Mouse (Mus musculus) thymus, postnatal 25 days (tissue): ENCODE measurements around the gene Foxp1.

Experiments
- DNase-seq: peaks from one replicate; pipeline ENCODE4 v3.0.0; 2022

Gene Foxp1

DNA sequence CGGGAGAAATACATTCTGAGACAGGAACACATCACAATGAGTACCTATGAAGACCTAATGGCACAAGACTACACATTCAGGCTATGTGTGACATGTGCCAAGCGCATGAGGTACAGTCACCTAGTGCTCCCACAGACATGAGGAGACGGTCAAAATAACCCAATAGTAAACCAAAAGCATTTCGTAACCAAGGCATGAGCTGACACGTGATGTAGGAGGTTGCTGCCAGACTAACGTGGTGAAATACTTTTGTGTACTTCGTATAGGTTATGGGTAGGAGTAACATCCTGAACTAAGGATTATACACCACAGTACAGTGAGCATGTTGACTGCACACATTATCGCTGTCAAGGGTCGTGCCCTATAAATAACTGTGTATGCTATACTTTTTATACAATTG, 520.9 kb downstream of the Foxp1 start:
- DNase-seq, result no peak

DNA sequence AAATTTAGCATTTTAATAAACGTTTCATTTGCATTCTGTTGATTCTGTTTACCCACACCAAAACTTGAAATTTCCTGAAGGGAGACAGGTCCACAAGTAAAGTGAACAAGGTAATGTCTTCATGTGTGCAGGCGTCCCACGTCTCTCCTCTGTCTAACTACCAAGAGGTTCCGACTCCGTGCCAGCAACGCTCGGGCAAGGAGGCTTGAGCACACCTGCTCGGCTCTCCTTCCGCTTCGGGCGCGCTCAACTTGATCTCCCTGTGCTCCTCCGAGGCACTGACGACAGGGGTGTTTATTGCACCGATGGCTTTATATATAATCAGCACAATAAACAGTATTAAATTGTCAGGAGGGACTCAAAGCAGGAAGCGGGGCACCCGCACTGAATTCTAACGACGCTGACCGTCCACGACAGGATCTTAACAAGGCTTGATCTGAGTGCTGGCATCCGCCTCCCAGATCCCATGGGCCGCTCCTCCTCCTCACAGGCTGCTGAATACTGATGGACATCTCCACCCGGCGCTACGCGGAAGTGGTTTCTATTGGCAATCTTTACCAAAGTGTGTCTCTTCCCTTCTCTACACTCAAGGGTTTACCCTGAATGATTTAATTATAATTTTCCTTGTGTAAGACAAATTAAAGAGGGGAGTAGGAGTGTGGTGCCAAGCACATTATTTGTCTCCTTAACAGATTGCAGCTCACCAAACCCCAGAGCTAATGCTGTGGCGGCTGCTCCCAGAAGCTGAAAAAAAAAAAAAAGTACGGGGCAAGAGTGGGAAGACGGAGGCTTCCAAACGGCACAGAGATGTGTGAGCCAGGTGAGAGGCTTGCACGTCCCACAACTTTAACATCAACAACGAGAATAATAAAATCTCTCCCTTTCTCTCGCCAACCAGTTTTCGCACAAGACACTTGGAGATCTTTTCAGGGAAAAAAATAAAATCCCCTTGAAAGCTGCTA, 523.3 kb downstream of the Foxp1 start:
- DNase-seq, result no peak

DNA sequence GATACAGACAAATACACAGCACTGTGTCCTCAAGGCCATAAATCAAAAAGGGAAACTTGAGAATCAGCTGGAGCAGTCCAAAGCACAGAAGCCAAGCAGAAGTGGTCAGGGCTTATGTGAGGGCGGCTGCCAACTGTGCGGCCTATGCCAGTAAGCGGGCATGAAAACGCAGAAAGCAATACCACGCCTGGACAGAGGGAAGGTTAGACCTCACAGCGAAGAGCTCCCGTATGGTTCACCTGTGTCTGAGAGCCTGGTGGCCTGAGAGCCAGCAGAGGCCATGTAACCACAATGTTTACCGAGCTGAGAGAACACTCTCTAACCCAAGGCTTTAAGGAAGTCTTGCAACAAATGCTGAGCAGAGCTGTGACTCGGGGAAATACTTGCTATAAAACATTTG, 524.8 kb downstream of the Foxp1 start:
- DNase-seq, result no peak

DNA sequence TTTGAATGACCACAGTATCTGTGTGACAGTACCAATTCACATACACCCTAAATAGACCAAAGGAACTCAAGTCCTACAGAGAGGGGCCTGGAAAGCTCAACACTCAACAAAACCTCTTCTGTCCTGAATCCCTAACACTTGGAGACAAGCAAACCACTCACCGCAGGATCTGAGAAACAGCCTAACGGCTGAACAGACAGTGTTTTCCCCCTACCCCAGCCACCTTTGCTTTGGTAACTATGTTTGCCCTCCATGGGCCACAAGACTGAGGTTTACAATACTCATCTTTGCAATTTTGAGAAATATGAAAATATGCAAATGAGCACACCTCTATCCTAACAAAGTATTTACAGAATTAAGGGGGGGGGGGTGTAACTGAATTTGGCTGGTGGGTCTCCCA, 525.7 kb downstream of the Foxp1 start:
- no peak for DNase-seq

DNA sequence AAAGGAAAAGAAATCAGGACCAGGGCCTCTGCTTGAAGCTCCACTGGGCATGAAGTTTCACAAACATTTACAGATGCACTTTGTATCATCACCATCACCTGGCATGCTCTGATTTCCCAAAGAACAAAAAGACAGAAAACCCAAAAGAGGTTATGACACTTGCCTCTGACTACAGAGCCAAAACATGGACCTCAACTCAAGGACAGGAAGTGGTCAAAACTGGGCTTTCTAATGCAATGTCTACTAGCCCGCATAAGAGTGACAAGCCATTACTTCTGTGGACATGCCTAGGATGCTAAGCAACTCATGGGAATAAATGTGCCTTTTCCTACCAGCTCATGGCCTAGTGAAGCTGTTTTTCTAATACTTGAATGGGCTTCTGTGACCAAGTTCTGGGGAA, 526.2 kb downstream of the Foxp1 start:
- DNase-seq, result no peak

DNA sequence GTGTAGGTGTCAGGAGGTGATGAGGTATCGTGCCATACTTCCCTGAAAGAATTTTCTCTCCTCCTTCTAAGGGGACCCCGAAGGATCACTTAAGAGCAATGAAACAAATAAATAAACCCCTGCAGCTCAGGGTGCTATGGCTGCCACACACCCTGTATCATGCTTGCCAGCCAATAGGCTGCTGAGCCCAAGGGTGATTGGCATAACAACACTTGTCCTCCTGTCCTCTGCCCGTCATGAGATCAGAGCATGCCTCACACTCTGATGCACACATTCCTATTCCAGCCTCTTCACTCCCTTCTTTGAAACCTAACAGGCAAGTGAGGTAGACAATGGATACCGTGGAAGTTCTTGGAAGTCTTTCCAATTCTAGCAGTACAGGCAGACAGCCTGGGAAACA, 526.8 kb downstream of the Foxp1 start:
- DNase-seq, result no peak

DNA sequence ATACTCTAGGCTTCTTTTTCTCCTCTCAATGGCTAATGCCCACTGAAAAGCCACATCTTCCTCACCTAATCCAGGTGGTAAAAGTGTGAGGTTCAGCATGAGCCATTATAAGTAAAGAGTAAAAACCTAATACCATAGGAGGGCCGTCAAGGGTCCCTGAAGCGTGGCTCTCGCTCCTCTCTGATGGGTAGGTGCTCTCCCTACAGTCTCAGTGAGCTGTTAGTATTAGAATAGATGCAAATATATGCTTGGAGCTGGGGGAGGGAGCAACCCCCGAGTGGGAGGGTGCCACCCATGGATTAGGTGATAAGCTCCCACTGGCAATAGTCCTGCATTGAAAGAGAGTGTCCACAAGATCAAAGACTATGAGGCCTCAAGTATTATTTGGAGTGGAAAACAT, 527.6 kb downstream of the Foxp1 start:
- DNase-seq, result no peak

DNA sequence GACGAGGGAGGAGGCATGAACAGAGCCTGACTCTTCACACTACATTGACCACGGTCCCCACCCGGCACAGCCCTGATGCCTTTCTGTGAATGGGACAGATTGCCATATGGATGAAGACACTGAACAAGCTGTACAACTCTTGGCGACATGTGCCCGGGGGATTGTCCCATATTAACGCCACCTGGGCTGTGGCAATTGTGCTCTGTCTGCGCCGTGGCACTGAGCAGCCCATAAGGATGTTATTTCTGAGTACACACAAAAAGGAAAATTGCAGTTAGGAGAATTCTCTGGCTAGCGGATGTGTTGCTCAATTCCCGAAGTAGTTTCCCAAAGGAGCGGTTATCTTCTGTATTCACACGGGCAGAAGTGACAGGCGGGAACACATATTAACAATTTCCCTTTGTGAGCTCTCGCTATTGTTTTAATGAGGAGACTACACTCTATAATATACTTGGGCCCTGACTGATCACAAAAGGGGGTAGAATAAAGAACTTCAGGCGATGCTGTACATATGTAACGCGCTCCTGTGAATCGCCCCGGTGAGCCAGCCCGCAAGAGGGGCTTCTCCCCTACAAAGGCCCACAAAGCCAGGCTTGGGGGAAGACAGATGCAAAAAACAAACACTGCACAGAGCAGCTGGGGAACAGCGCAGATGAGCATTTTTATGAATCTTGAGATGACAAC, 528.3 kb downstream of the Foxp1 start:
- DNase-seq, result no peak

DNA sequence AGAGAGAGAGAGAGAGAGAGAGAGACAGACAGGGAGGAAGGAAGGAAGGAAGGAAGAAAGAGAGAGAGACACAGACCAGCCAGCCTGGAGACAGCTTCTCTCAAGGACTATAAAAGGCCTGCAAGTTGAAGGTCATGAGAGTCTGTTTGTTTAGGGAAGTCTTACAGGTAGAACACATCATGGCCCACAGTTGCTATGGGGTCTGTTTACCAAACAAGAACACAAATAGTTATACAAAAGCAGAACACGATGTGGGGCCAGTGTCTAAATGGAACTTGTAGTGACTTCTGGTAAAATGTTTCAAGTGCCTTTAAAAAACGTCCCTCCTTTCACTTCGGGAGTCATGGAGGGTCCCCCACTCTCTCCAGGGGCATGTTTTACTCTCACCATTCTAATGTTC, 529.3 kb downstream of the Foxp1 start:
- no peak for DNase-seq

DNA sequence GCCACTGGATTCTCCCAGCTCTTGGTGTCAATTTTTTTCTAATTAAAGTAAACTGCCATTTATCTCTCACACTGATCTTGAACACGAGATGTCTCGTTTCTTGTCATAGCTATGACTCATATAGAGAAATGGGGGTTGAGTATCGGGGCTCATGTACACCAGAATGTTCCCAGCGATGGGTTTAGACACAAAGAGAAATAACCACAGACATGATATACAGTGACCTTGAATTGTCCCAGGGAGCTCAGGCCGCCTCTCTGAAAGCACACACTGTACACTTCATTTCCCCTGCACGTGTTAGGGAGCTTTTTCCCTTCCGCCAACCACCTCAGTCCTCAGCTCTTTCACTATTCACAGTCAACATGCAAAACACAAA, 529.8 kb downstream of the Foxp1 start:
- no peak for DNase-seq

DNA sequence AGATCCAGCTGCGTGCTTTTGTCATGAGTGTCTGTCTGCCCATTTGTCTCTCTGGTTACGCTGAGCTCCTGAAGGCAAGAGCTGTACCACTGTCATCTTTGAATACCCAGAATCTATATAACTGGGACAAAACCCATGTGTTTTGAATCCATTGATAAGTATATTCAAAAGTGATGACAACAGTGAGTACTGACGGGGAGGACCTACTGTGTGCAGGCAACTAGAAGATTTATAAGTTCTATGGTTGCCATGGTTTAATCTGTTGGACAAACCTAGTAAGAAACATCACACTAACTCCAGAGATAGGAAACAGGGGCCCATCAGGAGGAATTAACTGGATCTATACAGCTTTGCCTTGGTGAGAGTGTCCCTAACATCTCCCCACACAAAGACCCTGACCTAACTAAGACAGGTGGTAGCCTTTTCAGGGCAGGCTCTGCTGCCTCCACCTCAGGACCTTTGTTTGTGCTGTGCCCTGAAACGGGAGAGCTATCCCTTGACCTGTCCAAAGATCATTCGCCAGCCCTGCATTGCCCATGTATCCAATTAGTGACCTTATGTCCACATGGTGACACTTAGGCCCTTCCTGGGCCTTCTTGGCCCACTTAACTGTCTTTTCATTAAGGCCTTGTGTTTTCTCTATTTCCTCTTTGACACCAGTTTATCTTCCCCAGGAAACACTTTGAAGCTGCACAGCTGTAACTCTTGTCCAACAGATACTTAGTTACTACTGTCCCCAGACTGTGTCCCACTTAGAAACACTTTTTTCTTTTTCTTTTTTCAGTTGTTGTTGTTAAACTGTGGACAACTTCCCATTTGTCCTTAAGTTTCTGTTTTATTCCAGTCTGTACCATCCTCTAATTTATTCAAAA, 530.4 kb downstream of the Foxp1 start:
- DNase-seq, result no peak

DNA sequence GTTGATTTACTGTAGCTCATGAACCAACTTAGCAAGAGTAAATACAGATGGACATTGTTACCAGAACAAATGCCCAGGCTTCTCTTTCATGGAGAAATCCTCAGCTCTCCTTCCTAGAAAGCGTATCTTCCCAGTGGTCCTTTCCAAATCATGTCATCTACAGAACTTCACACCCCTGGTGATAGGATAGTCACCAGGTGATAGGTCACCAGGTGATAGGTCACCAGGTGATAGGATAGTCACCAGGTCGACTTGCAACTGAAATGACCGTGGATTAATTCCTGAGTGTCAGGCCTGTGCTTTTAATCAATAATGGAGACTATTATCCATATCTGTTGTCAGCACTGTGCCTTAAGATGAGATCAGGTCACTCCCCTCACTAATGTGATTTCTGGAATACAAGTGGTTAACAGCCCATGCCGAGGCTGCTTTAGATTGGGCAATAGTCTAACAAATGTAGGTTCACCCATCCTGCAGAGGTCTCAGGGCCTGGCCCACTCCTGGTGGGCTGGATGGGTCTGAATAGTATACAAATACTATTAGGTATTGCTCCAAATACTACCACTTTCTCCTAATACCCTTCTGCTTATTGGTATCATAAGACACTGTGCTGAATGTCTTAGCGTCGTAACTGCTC, 534.9 kb downstream of the Foxp1 start:
- no peak for DNase-seq

DNA sequence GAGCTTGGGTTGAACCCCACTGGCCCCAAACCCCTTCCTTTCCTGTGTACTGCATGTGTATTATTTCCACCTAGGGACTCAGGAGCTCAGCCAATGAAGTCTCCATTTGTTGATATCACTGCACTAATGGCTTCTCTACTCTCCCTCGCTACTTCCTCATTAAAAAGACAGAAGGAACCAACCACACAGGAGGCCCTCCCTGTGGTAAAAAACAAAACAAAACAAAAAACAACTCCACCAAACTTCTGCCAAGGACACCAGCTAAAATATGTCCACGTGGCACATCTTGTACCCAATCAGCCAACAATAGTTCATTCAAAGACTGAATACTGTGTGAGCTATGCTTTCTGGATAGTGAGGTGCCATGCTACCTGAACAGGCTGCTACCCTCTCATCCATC, 537.1 kb downstream of the Foxp1 start:
- DNase-seq, result no peak

DNA sequence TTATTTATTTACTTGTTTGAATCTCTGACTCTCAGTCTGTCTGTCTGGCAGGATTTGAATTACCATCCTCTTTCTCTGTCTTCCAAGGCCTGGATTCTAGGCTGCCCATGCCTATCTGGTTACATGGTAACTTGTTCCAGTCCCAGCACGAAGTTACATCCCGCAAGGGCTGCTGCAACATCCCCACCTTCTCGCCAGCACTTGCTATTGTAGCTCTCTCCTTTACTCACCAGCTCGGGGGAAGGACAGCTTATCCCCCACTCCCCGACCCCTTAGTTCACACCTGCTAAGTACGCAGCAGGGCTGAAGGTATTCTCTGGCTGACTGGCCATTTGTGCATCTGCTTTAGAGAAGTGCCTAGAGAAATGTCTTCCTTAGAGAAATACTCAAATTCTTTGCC, 537.9 kb downstream of the Foxp1 start:
- no peak for DNase-seq

DNA sequence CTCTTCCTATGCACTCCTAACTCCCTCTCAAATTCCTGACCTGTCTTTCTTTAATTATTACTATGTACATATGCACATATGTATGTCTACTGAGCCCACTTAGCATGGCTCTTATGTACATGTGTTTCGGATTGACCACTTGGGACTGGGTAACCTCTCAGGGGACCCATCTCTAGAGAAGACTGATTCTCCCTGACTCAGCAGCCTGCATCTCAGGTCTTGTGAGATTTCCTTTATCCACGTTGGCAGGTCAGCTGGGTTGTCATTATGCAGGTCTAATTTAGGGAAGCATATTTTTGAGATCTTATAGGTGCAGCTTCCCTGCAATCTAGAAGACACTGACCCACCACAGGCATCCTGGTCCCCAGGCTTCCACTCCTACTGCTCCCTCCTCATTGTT, 538.5 kb downstream of the Foxp1 start:
- DNase-seq, result no peak

DNA sequence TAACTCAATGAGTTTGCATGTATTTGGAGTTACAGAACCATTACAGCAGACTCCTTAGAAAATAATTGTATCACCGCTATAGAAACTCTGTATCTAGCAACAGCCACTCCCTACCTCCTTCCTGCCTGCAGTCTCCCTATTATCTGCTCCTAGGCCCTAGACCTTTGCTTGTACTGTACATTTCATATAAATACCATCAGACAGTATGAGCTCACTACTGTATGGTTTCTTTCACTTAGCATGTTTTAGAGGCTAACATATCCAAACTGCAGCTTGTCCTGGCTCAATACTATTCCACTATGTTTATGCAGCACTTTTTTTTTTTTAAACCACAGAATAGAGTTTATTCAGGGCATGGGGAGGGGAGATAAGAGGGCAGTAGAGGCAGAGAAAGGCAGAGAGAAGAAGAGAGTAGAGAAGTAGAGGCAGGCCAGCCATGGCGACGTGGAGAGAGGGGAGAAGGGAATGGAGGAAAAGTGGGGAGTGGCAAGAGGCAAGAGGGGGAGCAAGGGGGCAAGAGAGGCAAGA, 539.1 kb downstream of the Foxp1 start:
- no peak for DNase-seq

DNA sequence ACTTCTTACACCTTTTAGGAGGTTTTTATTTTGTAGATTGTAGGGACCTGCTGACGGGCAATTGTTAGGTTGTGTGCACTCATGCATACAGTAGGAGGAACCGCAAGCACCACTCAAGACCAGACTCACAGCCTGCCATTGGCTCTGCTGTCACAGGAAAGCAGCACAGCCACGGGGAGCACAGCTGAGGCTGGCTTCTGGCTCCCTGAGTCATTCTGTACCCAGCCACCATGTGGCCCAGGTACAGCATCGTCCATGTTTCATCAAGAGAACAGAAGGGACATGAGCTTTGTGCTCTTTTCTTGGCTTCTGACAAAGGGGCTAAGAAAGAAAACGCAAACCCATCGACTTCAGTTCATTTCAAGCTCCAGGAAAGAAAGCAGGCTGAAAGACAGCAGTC, 541.3 kb downstream of the Foxp1 start:
- no peak for DNase-seq

DNA sequence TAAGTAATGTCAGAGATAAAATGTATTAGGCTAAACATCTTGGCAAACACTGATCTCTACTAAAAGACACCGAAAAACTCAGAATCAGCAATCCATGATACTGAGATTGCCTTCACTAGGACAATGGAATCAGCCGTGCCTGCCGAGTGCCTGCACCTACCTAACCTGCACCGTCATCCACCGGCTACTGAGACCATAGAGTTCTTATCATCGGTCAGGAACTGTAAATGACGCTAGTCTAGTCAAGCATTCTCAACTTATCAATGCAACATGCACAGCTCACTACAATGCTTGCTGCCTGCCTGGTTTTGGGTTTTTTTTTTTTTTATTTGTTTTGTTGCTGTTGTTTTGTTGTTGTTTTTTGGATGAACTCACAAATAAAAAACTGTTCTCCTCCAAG, 542.1 kb downstream of the Foxp1 start:
- DNase-seq, result no peak

DNA sequence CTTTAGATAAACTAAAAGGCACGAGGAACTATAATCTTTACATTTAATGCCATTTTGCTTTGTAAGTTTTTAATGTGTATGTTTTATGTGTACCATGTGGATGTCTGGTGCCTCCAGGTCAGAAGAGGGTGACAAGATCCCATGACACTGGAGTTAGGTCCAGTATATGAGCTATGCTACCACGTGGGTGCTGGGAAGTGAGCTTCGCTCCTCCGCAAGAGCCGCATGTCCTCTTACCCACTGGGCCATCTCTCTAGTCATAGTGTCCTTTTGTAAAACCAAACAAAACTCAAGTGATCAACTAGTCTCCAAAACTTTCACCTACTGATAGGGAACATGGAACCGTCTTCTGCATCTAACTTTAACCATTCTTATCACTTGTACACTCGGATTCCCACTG, 542.5 kb downstream of the Foxp1 start:
- DNase-seq, result no peak

DNA sequence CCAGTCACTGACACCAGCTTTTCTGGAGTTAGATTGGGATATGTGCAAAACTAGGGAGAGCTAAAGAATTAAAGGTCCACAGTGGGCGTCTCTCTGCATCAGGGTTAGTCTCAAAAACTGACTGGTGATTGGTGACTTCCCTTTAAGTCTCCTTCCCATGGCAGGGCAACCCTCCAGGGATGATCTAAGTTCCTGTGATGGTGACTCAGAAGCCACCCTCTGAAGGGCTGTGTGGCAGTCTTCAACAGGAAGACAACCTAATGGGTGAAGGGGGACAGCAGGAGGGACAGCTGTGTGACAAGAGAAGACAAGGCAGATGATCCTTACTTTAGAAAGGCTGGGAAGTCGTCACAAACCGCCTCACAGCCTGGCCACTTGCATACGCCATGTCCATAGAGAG, 544.7 kb downstream of the Foxp1 start:
- no peak for DNase-seq

DNA sequence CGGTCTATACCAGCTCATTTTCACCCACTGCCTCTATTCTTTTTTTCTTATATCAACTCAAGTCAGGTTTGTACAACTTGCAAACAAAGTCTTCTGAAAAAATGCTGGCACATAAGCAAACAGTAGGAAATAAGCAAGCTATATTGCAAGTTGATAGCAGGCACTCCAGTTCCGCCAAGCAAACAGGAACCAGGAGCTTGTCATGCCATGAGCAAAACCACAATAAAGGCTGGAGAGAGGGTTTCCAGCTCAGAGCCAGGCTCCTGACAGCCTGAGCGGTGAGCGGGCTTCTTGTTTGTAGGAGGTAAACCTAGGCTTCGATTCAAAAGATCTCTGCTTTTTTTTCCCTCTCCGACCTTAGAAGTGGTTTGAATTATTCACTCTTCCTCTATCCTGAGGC, 546.6 kb downstream of the Foxp1 start:
- no peak for DNase-seq

DNA sequence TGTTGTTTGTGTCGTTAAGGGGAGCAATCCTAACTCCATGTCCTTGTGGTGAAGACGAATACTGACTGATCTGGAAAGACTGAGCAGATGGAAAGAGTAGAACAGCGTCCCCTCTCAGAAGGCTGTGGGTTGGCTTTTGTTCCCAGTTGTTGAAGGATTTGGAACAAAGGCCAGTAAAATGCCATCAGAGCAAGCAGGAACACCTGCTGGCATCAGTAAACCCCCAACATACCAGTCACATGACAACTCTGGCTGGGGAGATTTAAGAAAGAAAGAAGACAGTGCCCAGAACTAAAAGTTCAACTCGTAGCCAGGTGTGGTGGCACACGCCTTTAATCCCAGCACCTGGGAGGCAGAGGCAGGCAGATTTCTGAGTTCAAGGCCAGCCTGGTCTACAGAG, 549.1 kb downstream of the Foxp1 start:
- DNase-seq, result no peak

DNA sequence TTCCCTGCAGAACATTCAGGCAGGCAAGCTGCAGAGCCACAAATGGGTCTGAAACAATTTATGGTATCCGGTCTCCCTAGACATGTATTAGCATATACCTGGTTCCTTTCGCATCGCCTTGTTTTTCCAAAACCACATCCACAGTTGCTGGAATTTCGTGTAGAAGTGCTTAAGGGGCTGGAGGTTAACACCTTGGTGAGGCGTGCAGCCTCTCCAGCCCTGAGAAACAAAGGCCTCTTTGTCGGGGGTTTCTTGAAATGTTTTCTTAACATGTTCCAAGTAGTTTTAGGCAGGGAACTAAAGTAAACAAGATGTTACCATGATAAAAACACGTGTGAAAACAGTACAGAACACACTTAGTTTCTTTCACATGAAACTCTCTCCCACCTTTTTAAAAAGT, 550.1 kb downstream of the Foxp1 start:
- no peak for DNase-seq
